Mouse (Mus musculus): Measurements from ENCODE around the gene Neurl3. TPM values are rescaled to one million over a fixed set of nuclear protein-coding genes. Genes with fewer than 3 reads are reported as not detected.

The Neurl3 gene
- polyA plus RNA-seq (2017; shearing (Covaris generic)): 83.8 TPM

DNA sequence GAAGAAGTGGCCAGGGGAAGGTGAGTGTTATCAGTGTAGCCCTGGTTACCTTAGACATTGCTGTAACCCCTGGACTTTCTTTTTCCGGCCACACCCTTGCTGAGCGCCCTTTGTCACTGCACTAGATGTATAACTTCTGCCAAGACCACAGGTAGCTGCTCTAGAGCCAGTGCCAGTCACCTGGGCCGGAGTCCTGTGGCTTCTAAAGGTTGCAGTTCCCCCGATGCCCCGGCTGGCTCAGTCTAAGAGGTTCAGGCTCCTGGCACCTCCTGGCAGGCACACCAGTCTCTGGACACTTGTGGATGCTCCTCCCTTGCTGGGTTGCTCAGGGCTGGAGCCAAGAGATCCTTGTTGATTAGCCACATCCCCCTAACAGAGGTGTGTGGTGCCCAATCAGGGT, at the start of gene Neurl3:
Neurl3 (minus strand) TSS at position 225 of the 400 bp plus-strand sequence.

DNA sequence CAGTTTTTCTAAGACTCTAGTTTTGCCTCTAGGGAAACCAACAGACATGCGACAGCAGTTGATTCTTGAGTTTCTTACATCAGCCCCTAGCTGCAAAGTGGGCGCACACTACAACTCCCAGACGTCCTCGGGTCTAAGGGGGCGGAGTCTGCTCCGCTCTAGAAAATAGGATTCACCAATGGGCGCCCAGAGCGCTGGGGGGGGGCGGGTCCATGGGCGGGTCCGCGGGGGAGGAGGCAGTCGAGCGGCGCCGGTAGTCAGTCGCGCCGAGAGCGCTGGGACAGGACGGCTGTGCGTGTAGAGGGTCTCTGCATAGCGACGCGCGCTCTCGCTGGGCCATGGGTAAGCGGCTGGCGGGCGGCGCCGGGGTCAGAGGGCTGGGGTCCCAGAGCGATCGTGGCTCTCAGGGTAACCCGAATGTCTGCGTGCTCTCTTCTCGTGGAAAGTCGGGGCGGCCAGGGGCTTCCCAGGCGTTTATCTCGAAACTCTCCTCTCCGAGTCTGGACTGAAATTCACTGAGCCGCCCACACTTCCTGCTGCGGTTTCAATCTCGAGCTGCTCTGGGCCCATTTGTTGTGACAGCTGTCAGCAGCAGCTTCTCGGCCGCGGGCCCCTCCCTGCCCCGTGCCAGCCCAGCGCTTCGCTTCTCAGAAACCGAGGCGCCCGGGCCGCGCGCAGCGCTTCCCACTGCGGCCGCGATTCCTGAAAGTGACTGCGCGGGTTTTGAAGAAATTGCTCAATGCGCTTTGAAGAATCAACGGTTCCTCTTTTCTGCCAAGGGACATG, 33.2 kb upstream of the Neurl3 start, which contains the start of gene Arid5a:
Arid5a (plus strand) TSS at position 239 of the 786 bp plus-strand sequence.

GRCm38 (mm10) chr1:36244058-36244827, 30.2 kb downstream of the Neurl3 start, which contains the start of gene Uggt1:
TSS of gene Uggt1 (minus strand) at chr1:36244720.

Other genes starting within 250 kb of the Neurl3 start
- gene Hs6st1, start 206.3 kb downstream of the Neurl3 start, polyA plus RNA-seq (2017; shearing (Covaris generic)): 1.3 TPM
- 37.8 TPM for gene Uggt1, start 30.0 kb downstream of the Neurl3 start, polyA plus RNA-seq (2017; shearing (Covaris generic))
- 161 TPM for gene Arid5a, start 33.1 kb upstream of the Neurl3 start, polyA plus RNA-seq (2017; shearing (Covaris generic))
- 70.3 TPM for gene Kansl3, start 94.5 kb upstream of the Neurl3 start, polyA plus RNA-seq (2017; shearing (Covaris generic))
- gene Fer1l5, start 97.6 kb upstream of the Neurl3 start, polyA plus RNA-seq (2017; shearing (Covaris generic)): 1.1 TPM
- 25.0 TPM for gene Lman2l, start 170.6 kb upstream of the Neurl3 start, polyA plus RNA-seq (2017; shearing (Covaris generic))
- gene Cnnm4, start 196.9 kb upstream of the Neurl3 start, polyA plus RNA-seq (2017; shearing (Covaris generic)): 2.5 TPM
- 2.8 TPM for gene Cnnm3, start 237.2 kb upstream of the Neurl3 start, polyA plus RNA-seq (2017; shearing (Covaris generic))